Comparison of ENCODE assay signal across 13 mouse cellular contexts in the genomic region with DNA sequence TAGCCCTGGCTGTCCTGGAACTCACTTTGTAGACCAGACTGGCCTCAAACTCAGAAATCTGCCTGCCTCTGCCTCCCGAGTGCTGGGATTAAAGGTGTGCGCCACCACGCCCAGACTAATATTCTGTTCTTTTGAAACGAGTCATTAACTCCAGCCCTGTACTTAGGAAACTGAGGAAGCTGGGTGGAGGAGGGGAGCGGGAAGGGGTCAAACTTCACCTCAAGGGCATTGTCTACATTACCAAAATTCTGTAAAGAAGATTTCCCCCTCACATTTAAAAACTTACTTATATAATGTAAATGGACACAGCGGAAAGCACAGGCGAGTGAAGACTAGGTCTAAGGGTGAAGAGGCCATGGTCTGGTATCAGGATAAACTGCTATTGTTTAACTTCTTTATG. TPM values are rescaled to one million over a fixed set of nuclear protein-coding genes. Genes with fewer than 3 reads are reported as not detected.
"Had no signal": no experiment of that assay in that cellular context is flagged by ENCODE, and none has a peak within 500 bp of the region (broad histone marks: within the 10 kb centered on the region; RNA-seq: fewer than 3 reads in every experiment).

No protein-coding gene starts in this region.

- H3K4me3 ChIP-seq: intestine, embryonic 15.5 days; left cerebral cortex, adult 2 months; midbrain, embryonic 13.5 days; stomach, embryonic 15.5 days had no signal

- H3K9ac ChIP-seq: intestine, embryonic 15.5 days; liver, embryonic 14.5 days; midbrain, embryonic 13.5 days; stomach, embryonic 15.5 days had no signal

- H3K27me3 ChIP-seq: intestine, embryonic 15.5 days; midbrain, embryonic 13.5 days; stomach, embryonic 15.5 days had no signal

- H3K4me2 ChIP-seq: intestine, embryonic 15.5 days; midbrain, embryonic 13.5 days had no signal

- DNase-seq: lung, adult 2 months; right cerebral cortex, postnatal 14 days; thymus, adult 2 months; thymus, postnatal 25 days had no signal

- H3K4me1 ChIP-seq: intestine, embryonic 15.5 days; midbrain, embryonic 13.5 days; stomach, embryonic 15.5 days had no signal

- ATAC-seq: intestine, embryonic 15.5 days; midbrain, embryonic 13.5 days had no signal

- H3K27ac ChIP-seq: intestine, embryonic 15.5 days; left cerebral cortex, adult 2 months; liver, embryonic 14.5 days; midbrain, embryonic 13.5 days had no signal

- H3K36me3 ChIP-seq: intestine, embryonic 15.5 days; midbrain, embryonic 13.5 days; stomach, embryonic 15.5 days had no signal

- H3K9me3 ChIP-seq: intestine, embryonic 15.5 days; midbrain, embryonic 13.5 days; stomach, embryonic 15.5 days had no signal

RNA-seq across cellular contexts. Expression of a gene that starts 55.6 kb away (rescaled TPM):
- polyA plus RNA-seq: kidney, adult 2 months; liver, adult 2 months; lung, adult 2 months; midbrain, embryonic 13.5 days; midbrain, postnatal 0 days; neural tube, embryonic 14.5 days had no signal
